In the genomic region with DNA sequence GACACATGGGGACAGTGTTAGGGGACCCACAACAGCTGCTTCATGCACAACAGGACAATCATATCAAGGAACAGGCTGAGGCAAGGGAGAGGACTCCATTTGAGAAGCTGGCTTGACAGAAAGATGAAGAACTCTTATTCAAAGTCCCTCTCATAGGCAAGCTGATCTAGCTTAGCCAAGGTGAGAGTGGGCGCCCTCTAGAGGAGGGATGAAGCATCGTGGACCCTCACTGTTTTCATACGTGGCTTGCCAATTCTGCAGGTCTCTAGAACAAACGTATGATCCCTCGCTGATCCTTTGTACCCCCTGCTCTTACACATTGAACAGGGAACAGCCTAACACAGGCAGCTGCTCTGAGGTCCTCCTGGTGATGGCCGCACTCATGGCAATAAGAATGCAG, we compare ENCODE assay signal across 8 mouse cellular contexts. TPM values are rescaled to one million over a fixed set of nuclear protein-coding genes. Genes with fewer than 3 reads are reported as not detected.
DNase-seq lines count a peak whose midpoint lies in the region; ATAC-seq lines count a peak whose summit lies in the region.

No protein-coding gene starts in this region.

- H3K9ac ChIP-seq in neural tube, embryonic 15.5 days (replicated peaks), result no peak overlapping the region
- H3K9ac ChIP-seq in hindbrain, embryonic 16.5 days (ENCODE audit: low read depth, low read length), result no peak overlapping the region

- no peaks in the 10 kb centered on the region for H3K36me3 ChIP-seq in neural tube, embryonic 15.5 days
- no peaks in the 10 kb centered on the region for H3K36me3 ChIP-seq in hindbrain, embryonic 16.5 days (ENCODE audit: control insufficient read depth, insufficient read depth, low read length)

- no peaks in the 10 kb centered on the region for H3K9me3 ChIP-seq in neural tube, embryonic 15.5 days (replicated peaks)
- peaks cover 3% of the 10 kb centered on the region; the same call in 1 of the 2 replicates for H3K9me3 ChIP-seq in hindbrain, embryonic 16.5 days (ENCODE audit: control insufficient read depth, low read length)

- peak; percentile 63 to 86 for DNase-seq in adrenal gland, adult (ENCODE audit: inconsistent age in 2 of 2, low spot score in 1 of 2)
- DNase-seq in adrenal gland, adult 8-10 months, result no peak
- DNase-seq in neural tube, embryonic 10.5 days (ENCODE audit: extremely low spot score, low spot score), result peak; percentile 55
- DNase-seq in cerebellum, postnatal 10 days, result peak; percentile 82 to 87
- DNase-seq in lung, postnatal 10 days, result peak; percentile 79
- DNase-seq in spleen, postnatal 36 days (ENCODE audit: low spot score in 2 of 2), result peak; percentile 34

- H3K4me2 ChIP-seq in neural tube, embryonic 15.5 days, result no peak overlapping the region
- H3K4me2 ChIP-seq in hindbrain, embryonic 16.5 days (ENCODE audit: low read length), result no peak overlapping the region

- 13% methylated on average over 6 of the region's 6 CpGs for WGBS in neural tube, embryonic 15.5 days
- WGBS in hindbrain, embryonic 16.5 days, result 13% methylated on average over 6 of the region's 6 CpGs

- no peak for ATAC-seq in neural tube, embryonic 15.5 days (ENCODE audit: low FRiP score)
- ATAC-seq in hindbrain, embryonic 16.5 days, result peak; percentile 7; the same call in 1 of the 2 replicates

- H3K4me1 ChIP-seq in neural tube, embryonic 15.5 days, result peaks cover 10% of the 10 kb centered on the region
- peaks cover 11% of the 10 kb centered on the region for H3K4me1 ChIP-seq in hindbrain, embryonic 16.5 days (ENCODE audit: control insufficient read depth, insufficient read depth, low read depth, low read length)

- H3K27me3 ChIP-seq in neural tube, embryonic 15.5 days (replicated peaks), result peaks cover 7% of the 10 kb centered on the region
- H3K27me3 ChIP-seq in hindbrain, embryonic 16.5 days (replicated peaks; ENCODE audit: control insufficient read depth, insufficient read depth, low read length), result no peaks in the 10 kb centered on the region

- H3K27ac ChIP-seq in neural tube, embryonic 15.5 days (replicated peaks), result no peak overlapping the region
- no peak overlapping the region for H3K27ac ChIP-seq in hindbrain, embryonic 16.5 days (ENCODE audit: low read depth, low read length)

- H3K4me3 ChIP-seq in neural tube, embryonic 15.5 days (replicated peaks), result no peak overlapping the region
- no peak overlapping the region for H3K4me3 ChIP-seq in hindbrain, embryonic 16.5 days (ENCODE audit: low read length)

RNA-seq across cellular contexts. Expression of a gene that starts 7.6 kb away (rescaled TPM):
- 100 to 1,000 TPM in 2 of 4 experiments, 10 to 100 TPM in 2; 88.3 to 136 (median 104) TPM for total RNA-seq in adrenal gland, adult 8-10 months (2022)
- 12.9 and 14.4 TPM in 2 replicates for polyA plus RNA-seq in neural tube, embryonic 15.5 days (2015; fragmentation: Nextera tagmentation; extraction: Ambion mirVana)
- 16.9 and 20.3 TPM in 2 replicates for polyA plus RNA-seq in hindbrain, embryonic 16.5 days (2015; fragmentation: Nextera tagmentation; extraction: Ambion mirVana)
